8 mouse cellular contexts compared by ENCODE assay signal in the genomic region with DNA sequence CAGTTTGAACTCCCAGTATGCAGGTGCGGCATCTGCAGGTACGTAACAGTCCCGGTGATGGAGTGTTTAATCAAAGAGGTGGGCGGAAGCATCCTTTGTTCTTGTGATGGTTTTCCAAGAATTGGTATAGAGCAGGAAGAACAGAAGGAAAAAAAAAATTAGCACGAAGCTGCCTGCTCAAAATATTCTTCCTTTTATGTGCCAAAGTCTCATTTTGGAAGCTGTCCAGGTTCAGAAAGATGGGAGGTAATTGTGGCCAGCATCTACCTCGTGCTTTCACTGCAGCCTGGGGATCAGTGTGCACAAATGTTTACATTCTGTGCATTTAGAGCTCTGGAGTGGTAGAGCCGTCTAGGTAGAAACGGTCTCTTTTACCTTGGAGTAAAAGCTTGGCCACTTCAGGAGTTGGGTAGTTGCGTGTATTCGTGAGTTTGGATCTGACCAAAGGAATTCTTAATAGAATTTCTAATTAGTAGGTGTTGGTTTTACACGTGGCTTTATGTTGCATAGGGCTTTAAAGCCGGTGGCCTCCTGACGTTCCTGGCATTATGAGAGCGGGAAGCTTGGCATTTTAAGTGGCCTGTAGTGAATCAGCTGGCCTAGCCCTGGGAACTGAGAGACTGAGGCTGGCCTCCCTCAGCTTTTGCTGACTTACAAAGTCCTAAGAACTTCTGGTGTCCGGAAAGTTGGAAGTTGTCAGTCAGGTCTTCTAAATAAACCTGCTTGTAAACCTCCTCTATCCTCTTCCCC. TPM values are rescaled to one million over a fixed set of nuclear protein-coding genes. Genes with fewer than 3 reads are reported as not detected.
DNase-seq lines count a peak whose midpoint lies in the region; ATAC-seq lines count a peak whose summit lies in the region.

No protein-coding gene starts in this region.

- WGBS in heart, embryonic 16.5 days, result 43% methylated on average over 15 of the region's 15 CpGs
- whole genome bisulfite sequencing in hindbrain, embryonic 13.5 days, result 20% methylated on average over 15 of the region's 15 CpGs
- 38% methylated on average over 15 of the region's 15 CpGs for whole genome bisulfite sequencing in midbrain, embryonic 12.5 days

- H3K9ac ChIP-seq in heart, embryonic 16.5 days (ENCODE audit: low read length), result peak overlapping the region; percentile 95; the same call in 1 of the 2 replicates
- peak overlapping the region; percentile 97 for H3K9ac ChIP-seq in hindbrain, embryonic 13.5 days
- peak overlapping the region; percentile 96 for H3K9ac ChIP-seq in midbrain, embryonic 12.5 days (replicated peaks)

- H3K36me3 ChIP-seq in heart, embryonic 16.5 days (ENCODE audit: control insufficient read depth, insufficient read depth), result peaks cover 12% of the 10 kb centered on the region; the same call in 1 of the 2 replicates
- H3K36me3 ChIP-seq in hindbrain, embryonic 13.5 days, result peaks cover 43% of the 10 kb centered on the region
- peaks cover 40% of the 10 kb centered on the region for H3K36me3 ChIP-seq in midbrain, embryonic 12.5 days

- peaks cover 49% of the 10 kb centered on the region for H3K4me1 ChIP-seq in heart, embryonic 16.5 days (ENCODE audit: control insufficient read depth, insufficient read depth, low read length)
- peaks cover 21% of the 10 kb centered on the region for H3K4me1 ChIP-seq in brown adipose tissue, adult 24 weeks (ENCODE audit: control insufficient read depth, insufficient read depth, insufficient read length, low read length)
- peaks cover 82% of the 10 kb centered on the region for H3K4me1 ChIP-seq in hindbrain, embryonic 13.5 days (replicated peaks)
- H3K4me1 ChIP-seq in midbrain, embryonic 12.5 days, result peaks cover 79% of the 10 kb centered on the region

- H3K4me3 ChIP-seq in heart, embryonic 16.5 days (ENCODE audit: low read length), result peak overlapping the region; percentile 93
- H3K4me3 ChIP-seq in brown adipose tissue, adult 24 weeks (ENCODE audit: insufficient read depth, low read depth, low read length), result peak overlapping the region; percentile 24
- H3K4me3 ChIP-seq in hindbrain, embryonic 13.5 days, result peak overlapping the region; percentile 96
- H3K4me3 ChIP-seq in midbrain, embryonic 12.5 days, result peak overlapping the region; percentile 93

- intact Hi-C loops in heart, postnatal 10 days (cut with DNase I), result loop anchor here (2.0 to 5.0 kb wide), 6 partner anchors 68 to 613 kb away; no protein-coding TSS in a partner anchor

- no peak overlapping the region for H3K27ac ChIP-seq in heart, embryonic 16.5 days (ENCODE audit: low read length)
- no peak overlapping the region for H3K27ac ChIP-seq in brown adipose tissue, adult 24 weeks (replicated peaks; ENCODE audit: low read depth, low read length)
- peak overlapping the region; percentile 98 for H3K27ac ChIP-seq in hindbrain, embryonic 13.5 days
- 0 out of 2 replicates have a peak overlapping the region, but pooled peaks have one; percentile 15 for H3K27ac ChIP-seq in midbrain, embryonic 12.5 days (replicated peaks)

- no peaks in the 10 kb centered on the region for H3K9me3 ChIP-seq in heart, embryonic 16.5 days (replicated peaks; ENCODE audit: control insufficient read depth, low read length)
- no peaks in the 10 kb centered on the region for H3K9me3 ChIP-seq in hindbrain, embryonic 13.5 days
- no peaks in the 10 kb centered on the region for H3K9me3 ChIP-seq in midbrain, embryonic 12.5 days

- peak overlapping the region; percentile 99 for H3K4me2 ChIP-seq in heart, embryonic 16.5 days (ENCODE audit: low read depth, low read length)
- H3K4me2 ChIP-seq in hindbrain, embryonic 13.5 days, result peak overlapping the region; percentile 83
- H3K4me2 ChIP-seq in midbrain, embryonic 12.5 days (replicated peaks), result peak overlapping the region; percentile 71

- H3K27me3 ChIP-seq in heart, embryonic 16.5 days (ENCODE audit: control insufficient read depth, insufficient read depth, low read length), result 0 out of 2 replicates have a peak, but pooled peaks cover 2% of the 10 kb centered on the region
- no peaks in the 10 kb centered on the region for H3K27me3 ChIP-seq in hindbrain, embryonic 13.5 days
- peaks cover 11% of the 10 kb centered on the region; the same call in 1 of the 2 replicates for H3K27me3 ChIP-seq in midbrain, embryonic 12.5 days

- no peak for DNase-seq in heart, postnatal 10 days
- no peak for DNase-seq in spleen, postnatal 36 days (ENCODE audit: low spot score in 2 of 2)
- DNase-seq in cerebellum, adult 8-10 months, result no peak

- ATAC-seq in heart, embryonic 16.5 days (replicated peaks; ENCODE audit: extremely low read depth, insufficient read depth, low FRiP score), result no peak
- no peak for ATAC-seq in hindbrain, embryonic 13.5 days (ENCODE audit: low FRiP score)
- no peak for ATAC-seq in midbrain, embryonic 12.5 days (ENCODE audit: low FRiP score, low read depth)
- no peak for ATAC-seq in cerebellum, adult (ENCODE audit: insufficient number of reproducible peaks, low FRiP score, low TSS enrichment)

RNA-seq across cellular contexts. Expression of a gene that starts 3.2 kb away (rescaled TPM):
- polyA plus RNA-seq in heart, embryonic 16.5 days (2015; fragmentation: Nextera tagmentation; extraction: Ambion mirVana), result 4.7 and 4.9 TPM in 2 replicates
- total RNA-seq in heart, postnatal 10 days (2021), result 10 to 100 TPM; 11.8 to 16.2 TPM
- polyA plus RNA-seq in brown adipose tissue, adult 24 weeks (2012; ENCODE audit: insufficient read depth, insufficient read length, missing spikeins), result 17.6 and 27.3 TPM in 2 replicates
- 59.2 and 62.1 TPM in 2 replicates for polyA plus RNA-seq in hindbrain, embryonic 13.5 days (2015; fragmentation: Nextera tagmentation; extraction: Ambion mirVana)
- polyA plus RNA-seq in midbrain, embryonic 12.5 days (2016; fragmentation: Nextera tagmentation; extraction: Ambion mirVana), result 21.9 and 22.0 TPM in 2 replicates

RNA-seq across cellular contexts. Expression of a gene that starts 46.0 kb away (rescaled TPM):
- 37.0 and 46.5 TPM in 2 replicates for polyA plus RNA-seq in heart, embryonic 16.5 days (2015; fragmentation: Nextera tagmentation; extraction: Ambion mirVana)
- total RNA-seq in heart, postnatal 10 days (2021), result 10 to 100 TPM; 24.3 to 29.8 TPM
- polyA plus RNA-seq in brown adipose tissue, adult 24 weeks (2012; ENCODE audit: insufficient read depth, insufficient read length, missing spikeins), result 14.6 and 16.0 TPM in 2 replicates
- polyA plus RNA-seq in hindbrain, embryonic 13.5 days (2015; fragmentation: Nextera tagmentation; extraction: Ambion mirVana), result 37.3 and 40.1 TPM in 2 replicates
- polyA plus RNA-seq in midbrain, embryonic 12.5 days (2016; fragmentation: Nextera tagmentation; extraction: Ambion mirVana), result 23.8 and 24.2 TPM in 2 replicates

Comparison
In these comparisons a context has a peak if more than half of its experiments do, and no peak if none do; other contexts are left out.
1. H3K27ac ChIP-seq: peak in hindbrain, embryonic 13.5 days (single experiment) and midbrain, embryonic 12.5 days (single experiment); none in heart, embryonic 16.5 days (single experiment) and brown adipose tissue, adult 24 weeks (single experiment).
2. H3K4me3 ChIP-seq: peak in every context shown above with its lines; median percentile 96 in hindbrain, embryonic 13.5 days; 93 in heart, embryonic 16.5 days; 93 in midbrain, embryonic 12.5 days; 24 in brown adipose tissue, adult 24 weeks.
3. Peak in every context shown above with its lines, with median percentiles within 50 percentile points of each other: H3K4me2 ChIP-seq and H3K9ac ChIP-seq.